Mouse (Mus musculus) heart, postnatal 0 days (tissue): Measurements from ENCODE around the gene Zfp316.

Experiments used
- CTCF ChIP-seq: IDR thresholded peaks from 2 replicates; pipeline ENCODE4 v1.5.1; 2016; ENCODE audit warnings: antibody characterized with exemption, control low read depth, low read depth
- EP300 ChIP-seq: IDR thresholded peaks from 2 replicates; pipeline ENCODE4 v1.6.1; 2016; ENCODE audit warnings: antibody characterized with exemption, low read depth

- TF ChIP-seq CTCF (no peak), EP300 (no peak)
Observed at GRCm38 (mm10) chr5:143252039-143252438, 17.8 kb downstream of the Zfp316 start.
